Mouse (Mus musculus) cerebellum, postnatal 36 days (tissue): ENCODE data around the gene Capn7.

Source experiments
- DNase-seq, 2 experiments: peaks; one replicate each; pipeline ENCODE4 v3.0.0; 2021 to 2022; ENCODE audit warnings: mixed read lengths in 2 of 2

Gene Capn7

DNA sequence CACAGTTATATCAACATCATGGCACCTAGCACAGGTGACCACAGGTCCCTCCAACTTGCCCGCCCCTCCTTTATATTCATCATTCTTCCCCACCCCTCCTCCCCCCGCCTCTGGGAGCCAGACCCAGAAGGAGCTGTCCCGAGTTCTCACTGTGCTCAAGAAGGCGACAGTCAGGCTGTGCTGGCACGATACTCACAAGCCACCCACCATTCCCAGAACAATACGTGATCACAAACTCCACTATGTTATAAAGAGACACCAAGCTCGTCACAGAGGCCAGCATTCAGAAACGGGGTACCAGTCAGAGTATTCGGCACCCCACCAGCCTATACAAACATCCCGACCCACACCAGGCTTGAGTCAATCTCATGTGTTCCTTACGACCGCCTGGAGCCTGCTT is 60.9 kb downstream of the Capn7 start:
- no peak for DNase-seq

DNA sequence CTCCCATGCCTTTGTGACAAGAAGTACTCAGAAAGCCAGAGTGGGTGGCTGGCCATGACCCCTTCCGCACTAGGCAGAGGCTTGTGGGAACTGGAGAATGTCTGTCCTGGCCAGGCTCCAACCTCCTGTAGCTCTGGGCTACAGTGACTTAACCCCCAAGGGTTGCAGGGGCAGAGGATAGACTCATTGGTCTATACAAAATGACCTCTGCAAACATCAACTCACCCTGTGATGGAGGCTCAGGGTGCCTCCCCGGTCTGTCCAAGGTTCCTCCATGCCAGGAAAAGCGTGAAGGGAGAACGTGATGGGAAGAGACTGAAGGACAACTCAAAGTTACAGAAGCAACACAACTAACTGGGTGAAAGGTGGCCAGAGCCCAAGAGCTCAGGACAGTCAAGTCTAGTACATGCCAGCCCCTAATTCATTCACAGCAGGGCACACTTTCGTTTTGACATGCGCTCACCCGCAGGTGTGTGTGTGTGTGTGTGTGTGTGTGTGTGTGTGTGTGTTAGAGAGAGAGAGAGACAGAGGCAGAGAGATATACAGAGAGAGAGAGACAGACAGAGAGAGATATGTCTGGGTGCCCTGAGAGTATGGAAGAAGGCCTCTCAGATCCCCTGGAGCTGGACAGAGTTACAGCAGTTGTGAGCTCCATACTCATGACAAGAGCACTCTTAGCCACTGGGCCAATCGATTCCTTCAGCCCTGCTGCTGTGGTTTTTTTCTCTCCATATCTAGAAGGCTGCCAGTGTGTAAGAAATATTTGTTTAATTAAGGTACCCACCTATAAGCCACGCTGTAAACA is 61.6 kb downstream of the Capn7 start:
- DNase-seq: no peak

DNA sequence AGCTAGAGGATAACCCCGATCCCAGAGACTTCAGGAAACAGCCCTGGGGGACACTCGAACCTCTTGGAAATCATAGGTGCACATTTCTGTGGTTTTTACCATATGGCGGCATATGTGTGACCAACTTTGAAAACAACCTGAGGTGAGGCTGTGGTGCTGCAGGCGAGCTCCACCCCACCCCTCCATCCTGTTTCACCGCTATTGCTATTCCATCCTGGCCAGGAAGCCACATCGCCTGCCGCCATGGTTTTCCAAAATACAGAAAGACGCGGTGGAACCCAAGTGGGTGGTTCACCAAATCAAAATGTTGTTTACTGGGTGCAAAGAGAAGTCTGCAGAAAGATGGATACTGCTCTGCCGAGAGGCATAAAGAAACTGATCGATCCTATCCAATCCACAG is 62.4 kb downstream of the Capn7 start:
- DNase-seq: no peak

DNA sequence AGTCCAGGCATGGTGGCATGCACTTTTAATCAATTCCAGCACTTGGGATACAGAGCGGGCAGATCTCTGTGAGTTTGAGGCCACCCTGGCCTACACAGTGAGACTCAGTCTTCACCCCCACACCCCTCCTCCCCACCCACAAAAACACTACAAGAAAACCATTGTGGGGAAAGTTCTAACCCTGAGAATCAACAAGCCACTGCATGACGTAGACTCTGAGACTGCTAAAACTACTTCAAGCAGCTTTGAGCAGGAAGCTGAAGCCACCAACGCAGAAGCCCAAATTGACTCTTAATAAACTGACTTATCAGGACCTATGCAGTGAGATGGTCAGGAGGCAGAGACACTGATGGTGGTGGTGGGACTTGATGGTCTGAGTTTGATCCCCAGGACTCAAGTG is 62.8 kb downstream of the Capn7 start:
- DNase-seq: no peak

DNA sequence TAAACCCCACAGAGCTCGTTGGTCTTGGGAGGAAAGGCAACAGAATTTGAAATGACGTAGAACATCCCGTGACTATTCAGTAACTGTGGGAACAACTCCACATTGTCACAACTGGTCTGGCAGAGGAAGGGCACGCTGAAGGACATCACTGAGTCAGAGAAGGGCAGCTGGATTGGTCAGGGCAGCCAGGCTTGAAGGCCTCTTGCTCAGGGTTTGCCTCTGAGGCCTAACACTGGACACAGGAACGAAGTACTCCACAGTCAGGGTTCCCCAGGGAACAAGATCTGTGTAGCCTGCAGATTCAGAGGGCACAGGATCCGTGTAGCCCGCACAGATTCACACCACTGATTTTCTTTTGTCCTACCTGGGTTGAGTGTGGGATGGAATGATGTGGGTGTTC is 63.8 kb downstream of the Capn7 start:
- DNase-seq: no peak

DNA sequence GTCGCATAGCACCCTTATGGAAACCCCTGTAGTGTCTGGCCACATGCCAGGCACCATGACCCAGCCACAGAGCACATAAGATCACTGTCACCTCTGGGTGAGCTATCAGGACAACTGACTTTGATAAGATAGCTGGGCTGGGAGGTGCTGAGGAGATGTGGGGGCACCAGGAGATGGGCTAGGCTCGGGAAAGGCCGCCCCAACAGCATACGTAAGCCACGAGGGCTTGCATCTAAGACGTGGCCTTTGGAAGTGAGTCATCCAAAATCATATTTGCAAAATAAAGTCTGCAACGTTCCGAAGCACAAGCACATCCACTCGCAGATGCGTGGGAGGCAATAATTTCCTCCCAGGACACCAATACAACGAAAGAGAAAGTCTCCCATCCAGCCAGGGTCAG is 64.5 kb downstream of the Capn7 start:
- DNase-seq: no peak

DNA sequence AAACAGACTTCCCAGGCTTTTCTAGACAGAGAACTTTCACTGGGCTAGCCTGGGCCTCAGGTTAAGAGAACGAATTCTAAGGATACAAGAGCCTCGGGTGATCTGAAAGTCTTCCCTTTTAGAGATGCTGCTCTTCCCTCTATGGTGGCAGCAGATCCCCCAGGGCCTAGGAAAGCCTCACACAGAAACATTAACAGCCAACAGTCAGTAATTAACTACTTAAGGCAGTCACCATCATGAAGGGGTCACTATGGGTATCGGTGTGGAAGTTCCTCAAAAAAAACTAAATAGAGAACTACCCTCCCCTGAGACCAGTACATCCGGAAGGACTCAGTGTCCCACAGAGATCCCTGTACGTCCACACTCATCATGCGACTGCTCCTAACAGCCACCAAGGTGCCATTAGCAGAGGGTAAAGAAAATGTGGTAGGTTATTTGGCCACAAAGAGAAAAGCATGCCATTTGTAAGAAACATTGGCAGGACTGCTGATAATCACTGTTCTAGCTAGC is 65.5 kb downstream of the Capn7 start:
- no peak for DNase-seq

DNA sequence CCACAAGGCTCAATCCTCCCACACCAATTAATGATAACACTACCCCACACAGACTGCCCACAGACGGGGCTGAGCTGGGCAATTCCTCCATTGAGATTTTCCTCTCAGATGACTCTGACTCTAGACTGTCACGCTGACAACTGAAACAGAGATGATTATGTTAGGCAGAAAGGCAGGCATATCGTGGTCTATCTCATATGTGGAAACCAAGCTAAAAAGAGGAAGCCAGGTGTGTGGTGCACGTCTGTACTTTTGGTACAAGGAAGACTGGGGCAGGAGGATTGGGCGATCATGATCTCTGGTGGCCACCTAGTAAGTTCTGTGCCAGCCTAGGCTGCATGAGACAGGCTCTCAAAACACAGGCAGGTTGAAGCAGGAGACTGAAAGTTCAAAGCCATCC is 66.3 kb downstream of the Capn7 start:
- no peak for DNase-seq

DNA sequence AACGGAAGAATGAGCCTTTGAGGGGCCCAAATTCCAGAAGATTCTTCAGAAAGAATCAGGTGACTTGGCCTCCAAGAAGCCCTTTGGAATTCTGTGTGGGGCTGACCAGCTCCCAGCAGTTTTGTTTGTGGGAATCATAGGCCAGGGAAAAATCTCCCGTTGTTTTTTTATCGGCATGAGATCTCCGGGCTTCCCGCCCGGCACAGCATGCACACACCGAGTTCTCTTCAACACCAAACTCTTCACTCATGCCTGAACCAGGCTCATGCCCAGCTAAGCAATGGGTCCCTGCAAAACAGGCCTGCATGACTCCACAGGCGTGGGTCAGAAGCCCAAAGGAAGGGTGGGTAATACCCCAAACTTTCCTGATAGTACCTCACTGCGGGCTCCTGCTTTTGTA is 67.1 kb downstream of the Capn7 start:
- peak in 1 of 2 experiments; percentile 55 for DNase-seq

DNA sequence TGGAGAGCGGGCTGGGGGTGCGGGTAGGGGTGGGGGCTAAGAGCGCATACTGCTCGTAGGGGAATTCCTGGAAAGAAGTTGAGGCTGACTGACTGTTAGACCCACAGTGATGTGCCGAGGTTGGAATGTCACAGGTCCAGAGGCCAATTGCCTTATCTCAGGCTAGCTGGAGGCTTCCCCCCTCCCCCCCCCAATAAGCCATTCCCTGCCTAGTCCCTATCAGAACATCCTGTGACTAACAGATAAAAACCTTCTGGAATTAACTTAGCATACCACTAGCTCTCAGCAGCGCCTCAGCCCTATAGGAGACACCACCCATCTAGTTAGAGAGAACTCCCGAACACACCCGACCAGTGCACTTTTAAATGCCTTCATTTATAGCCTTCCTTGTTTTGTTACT is 67.6 kb downstream of the Capn7 start:
- no peak for DNase-seq

DNA sequence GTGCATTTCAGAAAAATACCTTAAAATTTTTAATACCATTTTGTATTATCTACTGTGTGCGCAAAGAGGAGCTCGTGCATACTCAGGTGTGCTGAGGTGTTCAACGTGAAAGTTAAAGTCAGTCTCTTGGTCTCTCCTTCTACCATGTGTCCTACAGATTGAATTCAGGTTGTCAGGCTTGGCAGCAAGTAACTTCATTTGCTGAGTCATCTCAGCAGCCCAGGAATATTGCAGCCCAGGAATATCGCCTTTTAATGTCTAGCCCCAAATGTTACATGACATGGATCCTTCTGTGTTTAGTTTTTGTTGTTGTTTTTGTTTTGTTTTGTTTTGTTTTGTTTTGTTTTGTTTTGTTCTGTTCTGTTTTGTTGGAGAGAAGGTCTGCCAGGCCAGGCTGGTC is 68.2 kb downstream of the Capn7 start:
- DNase-seq: no peak

DNA sequence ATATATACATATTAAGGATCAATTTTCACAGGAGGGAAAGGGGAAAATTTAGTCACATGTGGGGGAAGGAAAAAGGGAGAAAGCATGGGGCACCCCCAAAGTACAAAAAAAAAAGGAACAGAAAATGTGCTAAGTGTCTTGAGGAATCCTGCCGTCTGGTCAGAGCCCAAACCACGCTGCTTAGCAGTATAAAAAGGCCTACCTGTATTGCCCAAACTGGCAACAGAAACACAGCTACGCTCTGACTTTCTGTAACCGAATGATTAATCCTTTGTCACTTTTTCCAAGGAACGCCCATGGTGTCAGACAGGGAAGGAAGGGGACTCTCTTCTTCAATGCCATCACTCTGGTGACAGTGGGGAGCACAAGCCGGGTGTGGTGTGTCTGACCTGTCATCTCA is 69.2 kb downstream of the Capn7 start:
- no peak for DNase-seq

DNA sequence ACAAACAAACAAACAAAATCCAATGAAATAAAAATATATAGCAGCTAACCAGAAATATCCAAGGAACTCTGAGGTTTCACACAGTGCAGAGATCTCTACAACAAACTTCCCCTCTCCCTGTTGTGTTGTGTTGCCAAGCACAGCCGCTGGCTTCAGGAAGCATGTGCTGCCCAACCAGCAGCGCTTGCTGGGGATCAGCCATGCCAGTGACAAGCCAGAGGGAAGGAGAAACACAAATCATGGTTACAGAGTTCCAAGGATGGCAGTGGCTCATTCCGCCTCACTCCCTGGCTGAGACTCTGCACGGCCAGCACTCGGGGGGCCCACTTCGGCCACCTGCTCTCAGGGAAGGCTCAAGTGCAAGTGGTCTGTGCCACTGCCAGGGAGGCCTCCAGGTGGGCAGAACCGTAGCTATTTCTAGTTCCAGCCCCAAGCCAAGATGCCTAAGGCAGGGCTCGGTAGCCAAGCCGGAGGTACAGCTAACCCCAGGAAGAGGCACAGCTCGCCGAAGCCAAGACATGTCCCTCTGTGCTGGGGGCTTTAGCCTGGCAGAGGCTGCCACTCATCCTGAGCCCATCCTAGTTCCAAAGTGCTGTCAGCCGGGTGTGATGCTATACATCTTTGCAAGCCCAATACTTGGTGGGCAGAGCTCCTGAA is 69.8 kb downstream of the Capn7 start:
- DNase-seq: peak; percentile 73 to 77

DNA sequence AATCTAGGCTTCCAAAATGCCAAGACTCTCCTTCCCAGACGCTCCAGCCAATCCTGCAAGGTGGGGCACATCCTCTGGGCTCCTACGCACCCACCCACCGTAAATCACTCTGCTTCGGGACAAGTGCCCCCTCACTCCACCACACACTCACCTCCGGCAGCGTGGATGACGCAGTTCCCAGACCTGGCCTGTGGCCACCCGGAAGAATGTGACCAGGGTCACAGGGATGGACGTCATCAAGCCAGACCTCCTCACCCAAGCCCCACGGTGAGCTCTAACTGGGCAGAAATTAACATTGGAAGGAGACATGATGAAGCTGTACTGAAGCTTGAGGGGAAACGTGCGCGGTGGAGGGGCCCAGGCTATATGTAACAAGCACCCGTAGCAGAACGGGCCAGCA is 70.8 kb downstream of the Capn7 start:
- DNase-seq: no peak

DNA sequence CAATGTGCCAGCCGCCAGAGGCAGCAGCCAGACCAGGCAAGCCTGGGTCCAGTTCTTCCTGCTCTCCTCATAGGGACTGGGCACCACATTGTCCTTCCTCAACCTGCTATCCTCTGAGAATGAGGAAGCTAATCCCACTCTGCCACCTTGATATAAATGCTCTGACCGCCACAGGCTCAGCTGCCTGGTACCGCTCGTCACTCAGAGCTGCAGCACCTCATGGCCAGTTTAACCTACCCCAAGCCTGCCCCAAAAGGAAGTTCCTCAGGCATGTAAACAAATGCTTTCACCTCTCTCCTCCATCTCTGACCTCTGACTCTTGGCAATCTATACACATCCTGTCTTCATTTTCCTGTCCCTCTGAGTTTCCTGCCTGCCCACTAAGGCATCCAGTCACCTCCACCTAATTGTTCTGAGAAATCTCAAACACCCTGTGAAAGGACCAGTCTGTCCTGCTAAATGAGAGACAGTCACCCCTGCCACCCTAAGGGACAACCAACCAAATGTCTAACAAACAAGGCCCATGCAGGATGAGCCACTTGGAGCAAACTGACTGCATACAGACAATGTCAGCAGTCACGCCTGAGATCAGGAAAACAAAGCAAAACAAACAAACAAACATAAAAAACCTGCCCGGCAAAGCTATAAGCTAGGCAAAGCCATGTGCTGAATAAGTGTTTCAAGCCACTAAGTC is 71.6 kb downstream of the Capn7 start:
- no peak for DNase-seq

DNA sequence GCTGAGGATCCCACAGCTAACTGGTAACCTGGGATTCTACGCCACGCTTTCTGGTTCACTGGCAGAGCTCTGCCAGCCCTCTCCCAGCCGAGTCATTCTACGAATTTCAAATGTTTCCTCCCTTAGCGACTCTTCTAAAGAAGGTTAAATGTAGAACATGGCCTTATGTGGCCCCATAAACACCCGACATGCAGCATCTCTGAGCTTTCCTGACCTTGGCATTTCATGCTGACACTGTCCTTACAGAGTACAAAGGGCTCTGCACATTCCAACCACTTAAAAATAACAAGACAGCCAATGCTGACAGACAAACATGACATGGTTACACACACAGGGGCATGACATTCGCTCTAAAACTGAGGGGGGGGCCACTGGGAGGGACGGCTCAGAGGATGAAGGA is 72.2 kb downstream of the Capn7 start:
- DNase-seq: no peak

DNA sequence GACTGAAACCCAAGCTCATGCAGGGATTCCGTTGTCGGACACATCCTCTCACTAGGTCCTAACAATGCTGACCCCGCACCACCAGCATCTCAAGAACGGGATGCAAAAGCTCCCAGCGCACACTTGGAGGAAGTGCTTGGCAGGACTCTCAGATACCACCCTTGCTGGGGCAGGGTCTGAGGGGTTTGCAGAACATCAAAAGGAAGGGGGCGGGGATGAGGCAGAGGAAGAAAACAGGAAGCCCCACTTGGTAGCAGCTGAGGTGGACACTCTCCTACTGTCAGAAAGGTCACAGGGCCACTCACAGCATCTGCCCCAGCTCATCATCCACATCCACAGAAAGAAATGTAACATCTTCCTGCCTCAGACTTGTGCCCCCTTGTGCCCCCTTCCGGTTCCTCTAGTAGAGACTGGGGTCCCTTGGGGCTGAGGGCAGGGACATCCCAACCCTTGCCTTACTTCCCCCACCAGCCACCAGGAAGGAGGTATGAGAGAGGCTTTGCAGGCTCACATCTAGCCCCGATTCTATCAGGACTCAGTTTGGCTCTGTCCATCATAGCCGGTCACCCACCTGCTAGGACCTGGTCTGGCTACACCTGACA is 73.8 kb downstream of the Capn7 start:
- no peak for DNase-seq

DNA sequence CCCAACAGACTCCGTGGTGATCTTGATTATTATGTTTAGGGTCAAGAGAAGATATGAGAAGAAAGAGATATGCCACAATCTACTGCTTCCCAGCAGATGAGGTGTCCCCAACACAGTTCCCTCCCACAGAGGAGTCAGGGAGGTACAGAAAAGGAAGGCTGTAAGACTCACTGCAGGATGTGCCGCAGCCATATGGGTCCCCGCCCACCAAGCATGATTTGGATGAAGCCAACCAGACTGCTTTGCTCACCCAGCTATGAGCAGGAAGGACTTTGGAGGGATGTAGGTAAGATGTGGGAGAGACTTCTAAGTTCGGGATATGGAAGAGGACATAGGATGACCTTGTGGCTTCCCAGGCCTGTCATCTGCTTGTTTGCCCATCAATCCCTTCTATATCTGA is 74.3 kb downstream of the Capn7 start:
- no peak for DNase-seq

DNA sequence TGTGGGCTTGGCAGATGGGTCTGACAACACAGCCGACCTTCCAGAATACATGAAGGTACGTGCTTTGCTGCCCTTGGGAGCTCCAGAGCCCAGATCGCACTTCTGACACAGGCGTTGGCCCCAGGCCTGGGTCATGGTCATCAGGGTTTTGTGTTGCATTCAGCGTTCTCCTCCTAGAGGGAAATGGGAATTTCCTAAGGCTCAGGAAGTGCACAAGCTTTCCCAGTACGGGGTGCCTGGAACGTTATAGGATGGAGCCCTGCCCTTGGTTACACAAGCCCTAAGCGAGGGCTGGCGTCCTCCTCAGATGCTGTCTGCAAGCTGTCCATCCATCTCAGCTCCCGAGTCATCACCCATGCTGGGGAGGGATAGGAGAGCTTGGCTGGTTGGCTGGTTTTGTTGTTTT is 76.2 kb downstream of the Capn7 start:
- DNase-seq: peak; percentile 57 to 58

DNA sequence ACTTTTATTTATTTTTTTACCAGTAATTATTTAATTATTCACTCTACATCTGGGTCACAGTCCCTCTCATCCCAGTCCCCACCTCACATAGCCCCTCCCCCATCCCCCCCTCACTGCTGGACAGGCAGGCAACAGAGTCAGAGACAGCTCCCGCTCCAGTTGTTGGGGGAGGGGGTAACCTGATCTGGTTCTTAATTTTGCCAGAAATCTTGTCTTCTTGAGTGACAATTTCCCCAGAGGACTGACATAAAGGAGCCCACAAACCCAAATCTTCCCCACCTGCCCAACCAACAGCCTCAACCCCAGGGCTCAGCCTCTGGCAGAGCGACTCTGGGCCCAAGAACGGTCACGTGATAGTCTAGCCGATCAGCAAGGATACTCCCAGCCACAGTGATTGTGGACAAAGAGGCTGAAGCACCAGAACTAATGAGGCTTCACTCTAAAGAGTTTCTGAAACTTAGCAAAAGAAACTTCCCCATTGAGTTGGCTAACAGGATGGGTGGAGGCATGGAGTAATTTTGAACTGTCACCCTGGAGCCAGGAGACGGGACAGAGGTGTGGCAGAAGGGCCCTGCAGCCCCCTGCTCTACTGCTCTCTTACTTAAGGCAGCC is 77.1 kb downstream of the Capn7 start:
- no peak for DNase-seq

DNA sequence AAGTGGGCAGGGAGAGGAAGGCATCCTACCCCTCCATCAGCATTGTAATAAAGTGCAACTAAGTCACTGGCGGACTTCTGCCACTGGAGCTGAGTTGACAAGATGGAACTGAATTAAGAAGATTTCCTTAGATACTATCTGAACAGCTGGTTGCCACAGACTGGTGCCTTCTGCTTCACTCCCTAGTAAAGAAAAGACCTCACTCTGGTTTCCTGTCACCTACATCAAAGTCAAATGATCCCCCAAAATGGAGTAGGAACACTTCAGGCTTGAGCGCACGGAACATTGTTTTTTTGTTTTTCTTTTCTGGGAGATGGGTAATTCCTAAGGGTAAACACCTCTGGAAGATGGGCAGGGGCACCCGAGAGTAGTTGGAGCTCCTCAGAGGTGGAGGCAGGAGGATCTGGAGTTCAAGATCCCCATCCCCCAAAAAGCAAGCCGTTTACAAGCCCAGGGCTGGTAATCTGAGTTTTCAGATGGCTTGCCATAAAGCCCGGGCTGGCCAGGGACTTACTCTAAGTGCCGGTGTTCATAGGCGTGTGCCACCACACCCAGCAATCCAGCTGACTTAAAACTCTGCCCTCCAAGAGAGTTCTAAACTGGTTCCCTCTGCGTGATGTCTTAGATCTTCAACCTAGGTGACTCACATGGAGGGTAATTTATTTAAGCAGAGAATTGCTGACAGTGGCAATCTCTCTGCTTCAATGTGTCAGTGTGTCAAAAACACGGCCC is 78.0 kb downstream of the Capn7 start:
- no peak for DNase-seq

DNA sequence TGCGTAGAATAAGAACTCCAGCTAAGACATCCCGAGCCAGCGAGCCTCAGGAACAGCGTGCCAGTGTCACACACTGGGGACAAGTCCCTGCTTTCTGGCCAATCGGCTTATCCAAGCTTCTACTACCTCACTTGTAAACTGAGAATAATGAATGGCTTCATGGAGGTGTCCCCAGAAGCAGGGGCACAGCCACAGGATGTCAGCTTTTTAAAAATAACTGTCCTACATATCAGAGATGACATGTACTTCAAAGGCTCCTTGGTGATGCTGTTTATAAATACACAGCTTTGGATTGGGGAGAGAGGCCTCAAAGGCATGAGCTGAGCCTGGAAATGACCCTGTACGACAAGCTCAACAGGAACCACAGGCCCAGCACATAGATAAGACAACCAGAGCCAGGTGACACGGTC is 78.5 kb downstream of the Capn7 start:
- no peak for DNase-seq
